Mouse (Mus musculus): ENCODE results near the gene Psmd13.

Psmd13 gene

GRCm38 (mm10) chr7:140941222-140942051 lies 59.7 kb downstream of the Psmd13 start, which contains the start of gene Pgghg:
TSS of gene Pgghg (plus strand) at chr7:140941391.
- intact Hi-C loops (cut with DNase I) = loop anchor here (5.0 to 10.0 kb wide), 2 partner anchors 34 to 223 kb away; no protein-coding TSS in a partner anchor

- intact Hi-C loops (cut with DNase I) = loop anchor here (5.0 to 10.0 kb wide), 2 partner anchors 35 to 222 kb away; no protein-coding TSS in a partner anchor
These were observed 60.6 kb downstream of the Psmd13 start for GRCm38 (mm10) chr7:140942341-140942740.

GRCm38 (mm10) chr7:140942811-140943210 lies 61.0 kb downstream of the Psmd13 start:
- intact Hi-C loops (cut with DNase I) = loop anchor here (5.0 to 10.0 kb wide), 2 partner anchors 36 to 222 kb away; no protein-coding TSS in a partner anchor

- intact Hi-C loops (cut with DNase I) = loop anchor here (5.0 to 10.0 kb wide), 2 partner anchors 36 to 221 kb away; no protein-coding TSS in a partner anchor
These were observed 61.6 kb downstream of the Psmd13 start for GRCm38 (mm10) chr7:140943356-140943755.

- intact Hi-C loops (cut with DNase I) = loop anchor here (5.0 to 10.0 kb wide), 2 partner anchors 37 to 221 kb away; no protein-coding TSS in a partner anchor
These were observed 62.5 kb downstream of the Psmd13 start for GRCm38 (mm10) chr7:140944236-140944635.

GRCm38 (mm10) chr7:140945247-140945646 lies 63.5 kb downstream of the Psmd13 start:
- intact Hi-C loops (cut with DNase I) = loop anchor here (10.0 kb wide), 1 partner anchor 220 kb away; no protein-coding TSS in a partner anchor

- intact Hi-C loops (cut with DNase I) = loop anchor here (10.0 kb wide), 1 partner anchor 218 kb away; no protein-coding TSS in a partner anchor
These were observed 64.5 kb downstream of the Psmd13 start for GRCm38 (mm10) chr7:140946311-140946710.

GRCm38 (mm10) chr7:140946980-140947379 lies 65.2 kb downstream of the Psmd13 start:
- intact Hi-C loops (cut with DNase I) = loop anchor here (10.0 kb wide), 1 partner anchor 218 kb away; no protein-coding TSS in a partner anchor

- intact Hi-C loops (cut with DNase I) = loop anchor here (10.0 kb wide), 1 partner anchor 217 kb away; no protein-coding TSS in a partner anchor
These were observed 66.4 kb downstream of the Psmd13 start for GRCm38 (mm10) chr7:140948161-140948560.
